Mouse (Mus musculus) hematopoietic multipotent progenitor cell, adult 10-12 weeks (in vitro differentiated cells): Measurements from ENCODE around the gene Mybpc3. TPM values are rescaled to one million over a fixed set of nuclear protein-coding genes. Genes with fewer than 3 reads are reported as not detected.

ENCODE experiments used
- polyA plus RNA-seq: library from polyadenylated mRNA; stranded (reverse); fragments of >175 nt; gene quantifications from 2 replicates; pipeline ENCODE4 v1.2.3, GENCODE M21; 2012; ENCODE audit warnings: low replicate concordance

Mybpc3 gene
- polyA plus RNA-seq: 0.30 and 0.33 TPM in 2 replicates

GRCm38 (mm10) chr2:91117585-91118275, at the start of gene Mybpc3:
Gene Mybpc3, plus strand, starts transcription at chr2:91118144.

GRCm38 (mm10) chr2:91070076-91070800, 47.7 kb upstream of the Mybpc3 start, which contains the start of gene Slc39a13:
Gene Slc39a13, minus strand, starts transcription at chr2:91070417.

GRCm38 (mm10) chr2:91081775-91082695, 35.9 kb upstream of the Mybpc3 start, which contains the start of gene Spi1:
Gene Spi1, plus strand, starts transcription at chr2:91082390.

GRCm38 (mm10) chr2:91183711-91184405, 65.9 kb downstream of the Mybpc3 start, which contains the start of gene Madd:
Gene Madd, minus strand, starts transcription at chr2:91183837.

Other genes with a start within 250 kb of the Mybpc3 start
- 3.0 and 5.9 TPM in 2 replicates for gene C1qtnf4, start 232.3 kb upstream of the Mybpc3 start, polyA plus RNA-seq
- gene Kbtbd4, start 213.4 kb upstream of the Mybpc3 start, polyA plus RNA-seq: 2.3 and 5.1 TPM in 2 replicates
- 49.3 and 59.5 TPM in 2 replicates for gene Ndufs3, start 213.3 kb upstream of the Mybpc3 start, polyA plus RNA-seq
- 48.4 and 67.4 TPM in 2 replicates for gene Celf1, start 177.8 kb upstream of the Mybpc3 start, polyA plus RNA-seq
- gene Rapsn, start 82.5 kb upstream of the Mybpc3 start, polyA plus RNA-seq: 0.22 and 0.65 TPM in 2 replicates
- 31.1 and 68.8 TPM in 2 replicates for gene Psmc3, start 64.1 kb upstream of the Mybpc3 start, polyA plus RNA-seq
- 22.5 and 23.9 TPM in 2 replicates for gene Slc39a13, start 47.7 kb upstream of the Mybpc3 start, polyA plus RNA-seq
- 190 and 386 TPM in 2 replicates for gene Spi1, start 35.8 kb upstream of the Mybpc3 start, polyA plus RNA-seq
- 28.9 and 50.3 TPM in 2 replicates for gene Madd, start 65.7 kb downstream of the Mybpc3 start, polyA plus RNA-seq
- 13.1 and 25.5 TPM in 2 replicates for gene Nr1h3, start 84.7 kb downstream of the Mybpc3 start, polyA plus RNA-seq
- 5.7 and 18.6 TPM in 2 replicates for gene Acp2, start 84.7 kb downstream of the Mybpc3 start, polyA plus RNA-seq
- gene Ddb2, start 118.8 kb downstream of the Mybpc3 start, polyA plus RNA-seq: 3.3 and 5.3 TPM in 2 replicates
- gene Pacsin3, start 137.8 kb downstream of the Mybpc3 start, polyA plus RNA-seq: 0.75 and 1.3 TPM in 2 replicates
- gene Arfgap2, start 146.8 kb downstream of the Mybpc3 start, polyA plus RNA-seq: 9.9 and 33.5 TPM in 2 replicates